Mouse (Mus musculus): ENCODE results near the gene Cdc25a. TPM values are rescaled to one million over a fixed set of nuclear protein-coding genes. Genes with fewer than 3 reads are reported as not detected.

Gene Cdc25a
- polyA plus RNA-seq, 1 experiment from 2014 or later, result 15.1 TPM

- Histone ChIP-seq H3K4me1 (ENCODE audit: control insufficient read depth, insufficient read depth, low read length) (no peaks in the 10 kb centered on the region), H3K27me3 (replicated peaks; ENCODE audit: control insufficient read depth, insufficient read depth, low read length) (no peaks in the 10 kb centered on the region), H3K36me3 (ENCODE audit: control insufficient read depth, insufficient read depth, low read length) (no peaks in the 10 kb centered on the region), H3K4me2 (ENCODE audit: low read length) (no peak overlapping the region), H3K9ac (ENCODE audit: low read length) (no peak overlapping the region), H3K27ac (ENCODE audit: low read depth, low read length) (no peak overlapping the region), H3K4me3 (ENCODE audit: low read depth, low read length) (no peak overlapping the region), H3K9me3 (replicated peaks; ENCODE audit: control insufficient read depth, low read length) (no peaks in the 10 kb centered on the region)
- WGBS, result 86% methylated on average over 6 of the region's 6 CpGs
- ATAC-seq, result no peak
- no peak for DNase-seq (ENCODE audit: low spot score)
These were observed 19.4 kb upstream of the Cdc25a start for GRCm38 (mm10) chr9:109855947-109856346.

- Histone ChIP-seq H3K27ac (ENCODE audit: low read depth, low read length) (no peak overlapping the region), H3K36me3 (ENCODE audit: control insufficient read depth, insufficient read depth, low read length) (no peaks in the 10 kb centered on the region), H3K9me3 (replicated peaks; ENCODE audit: control insufficient read depth, low read length) (no peaks in the 10 kb centered on the region), H3K9ac (ENCODE audit: low read length) (no peak overlapping the region), H3K27me3 (replicated peaks; ENCODE audit: control insufficient read depth, insufficient read depth, low read length) (no peaks in the 10 kb centered on the region), H3K4me1 (ENCODE audit: control insufficient read depth, insufficient read depth, low read length) (no peaks in the 10 kb centered on the region), H3K4me2 (ENCODE audit: low read length) (0 out of 2 replicates have a peak overlapping the region, but pooled peaks have one; percentile 10), H3K4me3 (ENCODE audit: low read depth, low read length) (no peak overlapping the region)
- 23% methylated on average over 20 of the region's 20 CpGs for WGBS
- ATAC-seq (no peak), DNase-seq (ENCODE audit: low spot score) (peak; percentile 82)
These were observed 12.9 kb upstream of the Cdc25a start for GRCm38 (mm10) chr9:109862397-109863044.

- no peak overlapping the region for H3K9ac ChIP-seq (ENCODE audit: low read length)
These were observed 12.3 kb upstream of the Cdc25a start for GRCm38 (mm10) chr9:109863085-109863484.

GRCm38 (mm10) chr9:109866218-109866617, 9.2 kb upstream of the Cdc25a start:
- Histone ChIP-seq H3K4me1 (ENCODE audit: control insufficient read depth, insufficient read depth, low read length) (no peaks in the 10 kb centered on the region), H3K9me3 (replicated peaks; ENCODE audit: control insufficient read depth, low read length) (no peaks in the 10 kb centered on the region), H3K27me3 (replicated peaks; ENCODE audit: control insufficient read depth, insufficient read depth, low read length) (no peaks in the 10 kb centered on the region), H3K4me3 (ENCODE audit: low read depth, low read length) (no peak overlapping the region), H3K36me3 (ENCODE audit: control insufficient read depth, insufficient read depth, low read length) (no peaks in the 10 kb centered on the region), H3K9ac (ENCODE audit: low read length) (no peak overlapping the region), H3K4me2 (ENCODE audit: low read length) (no peak overlapping the region), H3K27ac (ENCODE audit: low read depth, low read length) (no peak overlapping the region)
- WGBS, result 78% methylated on average over 2 of the region's 2 CpGs
- DNase-seq (ENCODE audit: low spot score) (no peak), ATAC-seq (no peak)

More at GRCm38 (mm10) chr9:109863085-109863484, 12.3 kb upstream of the Cdc25a start:
- Histone ChIP-seq H3K27me3 (replicated peaks; ENCODE audit: control insufficient read depth, insufficient read depth, low read length) (no peaks in the 10 kb centered on the region), H3K4me1 (ENCODE audit: control insufficient read depth, insufficient read depth, low read length) (no peaks in the 10 kb centered on the region), H3K36me3 (ENCODE audit: control insufficient read depth, insufficient read depth, low read length) (no peaks in the 10 kb centered on the region), H3K27ac (ENCODE audit: low read depth, low read length) (no peak overlapping the region), H3K4me2 (ENCODE audit: low read length) (no peak overlapping the region), H3K9me3 (replicated peaks; ENCODE audit: control insufficient read depth, low read length) (no peaks in the 10 kb centered on the region), H3K4me3 (ENCODE audit: low read depth, low read length) (no peak overlapping the region)
- 41% methylated on average over 3 of the region's 3 CpGs for WGBS
- ATAC-seq (no peak), DNase-seq (ENCODE audit: low spot score) (no peak)

GRCm38 (mm10) chr9:109870983-109871572, 4.3 kb upstream of the Cdc25a start:
- DNase-seq (ENCODE audit: low spot score), result no peak
- no peak overlapping the region for H3K4me2 ChIP-seq (ENCODE audit: low read length)
- no peaks in the 10 kb centered on the region for H3K27me3 ChIP-seq (replicated peaks; ENCODE audit: control insufficient read depth, insufficient read depth, low read length)
- no peak for ATAC-seq
- no peak overlapping the region for H3K4me3 ChIP-seq (ENCODE audit: low read depth, low read length)
- no peaks in the 10 kb centered on the region for H3K4me1 ChIP-seq (ENCODE audit: control insufficient read depth, insufficient read depth, low read length)
- no peaks in the 10 kb centered on the region for H3K36me3 ChIP-seq (ENCODE audit: control insufficient read depth, insufficient read depth, low read length)
- 41% methylated on average over 6 of the region's 6 CpGs for WGBS
- no peak overlapping the region for H3K27ac ChIP-seq (ENCODE audit: low read depth, low read length)
- no peak overlapping the region for H3K9ac ChIP-seq (ENCODE audit: low read length)
- no peaks in the 10 kb centered on the region for H3K9me3 ChIP-seq (replicated peaks; ENCODE audit: control insufficient read depth, low read length)

- peak overlapping the region; percentile 81 for H3K27ac ChIP-seq (ENCODE audit: low read depth, low read length)
- no peaks in the 10 kb centered on the region for H3K9me3 ChIP-seq (replicated peaks; ENCODE audit: control insufficient read depth, low read length)
- peaks cover 11% of the 10 kb centered on the region; the same call in 1 of the 2 replicates for H3K4me1 ChIP-seq (ENCODE audit: control insufficient read depth, insufficient read depth, low read length)
- H3K36me3 ChIP-seq (ENCODE audit: control insufficient read depth, insufficient read depth, low read length), result peaks cover 29% of the 10 kb centered on the region
- peak; percentile 68 for ATAC-seq
- WGBS, result under 1% methylated on average over 76 of the region's 76 CpGs
- peak overlapping the region; percentile 95 for H3K4me3 ChIP-seq (ENCODE audit: low read depth, low read length)
- no peaks in the 10 kb centered on the region for H3K27me3 ChIP-seq (replicated peaks; ENCODE audit: control insufficient read depth, insufficient read depth, low read length)
- DNase-seq (ENCODE audit: low spot score), result peak; percentile 52
- H3K9ac ChIP-seq (ENCODE audit: low read length), result peak overlapping the region; percentile 97
- peak overlapping the region; percentile 76 for H3K4me2 ChIP-seq (ENCODE audit: low read length)
These were observed 569 bp downstream of the Cdc25a start for GRCm38 (mm10) chr9:109875695-109876601.

- no peaks in the 10 kb centered on the region for H3K9me3 ChIP-seq (replicated peaks; ENCODE audit: control insufficient read depth, low read length)
- DNase-seq (ENCODE audit: low spot score), result peak; percentile 58
- H3K36me3 ChIP-seq (ENCODE audit: control insufficient read depth, insufficient read depth, low read length), result peaks cover 37% of the 10 kb centered on the region
- peak overlapping the region; percentile 95 for H3K4me3 ChIP-seq (ENCODE audit: low read depth, low read length)
- H3K27me3 ChIP-seq (replicated peaks; ENCODE audit: control insufficient read depth, insufficient read depth, low read length), result no peaks in the 10 kb centered on the region
- H3K4me2 ChIP-seq (ENCODE audit: low read length), result peak overlapping the region; percentile 76
- 4% methylated on average over 3 of the region's 3 CpGs for WGBS
- H3K27ac ChIP-seq (ENCODE audit: low read depth, low read length), result no peak overlapping the region
- ATAC-seq, result no peak
- H3K9ac ChIP-seq (ENCODE audit: low read length), result peak overlapping the region; percentile 97
- peaks cover 11% of the 10 kb centered on the region; the same call in 1 of the 2 replicates for H3K4me1 ChIP-seq (ENCODE audit: control insufficient read depth, insufficient read depth, low read length)
These were observed 1.4 kb downstream of the Cdc25a start for GRCm38 (mm10) chr9:109876756-109877155.

GRCm38 (mm10) chr9:109877666-109878065, 2.3 kb downstream of the Cdc25a start:
- Histone ChIP-seq H3K9me3 (replicated peaks; ENCODE audit: control insufficient read depth, low read length) (no peaks in the 10 kb centered on the region), H3K4me1 (ENCODE audit: control insufficient read depth, insufficient read depth, low read length) (peaks cover 11% of the 10 kb centered on the region; the same call in 1 of the 2 replicates), H3K27ac (ENCODE audit: low read depth, low read length) (no peak overlapping the region), H3K9ac (ENCODE audit: low read length) (no peak overlapping the region), H3K36me3 (ENCODE audit: control insufficient read depth, insufficient read depth, low read length) (peaks cover 46% of the 10 kb centered on the region), H3K4me2 (ENCODE audit: low read length) (peak overlapping the region; percentile 76), H3K4me3 (ENCODE audit: low read depth, low read length) (peak overlapping the region; percentile 95), H3K27me3 (replicated peaks; ENCODE audit: control insufficient read depth, insufficient read depth, low read length) (no peaks in the 10 kb centered on the region)
- 74% methylated on average over 5 of the region's 5 CpGs for WGBS
- ATAC-seq (no peak), DNase-seq (ENCODE audit: low spot score) (no peak)
